Mouse (Mus musculus) midbrain, embryonic 16.5 days (tissue): ENCODE data around the gene Ankrd33. TPM values are rescaled to one million over a fixed set of nuclear protein-coding genes. Genes with fewer than 3 reads are reported as not detected.

Experiments
- polyA plus RNA-seq: library from polyadenylated mRNA; unstranded; fragments of >200 nt; fragmentation: Nextera tagmentation; extraction: Ambion mirVana; gene quantifications from 2 replicates; pipeline ENCODE4 v1.2.1, GENCODE M21; 2015

Gene Ankrd33
- polyA plus RNA-seq, 1 experiment from 2014 or later = not detected

Other genes with a start within 250 kb of the Ankrd33 start
- gene Scn8a, start 245.9 kb upstream of the Ankrd33 start, polyA plus RNA-seq = 18.1 and 24.4 TPM in 2 replicates
- gene Gm47841, start 68.4 kb upstream of the Ankrd33 start, polyA plus RNA-seq = not detected in 2 replicates
- gene Fignl2, start 37.2 kb upstream of the Ankrd33 start, polyA plus RNA-seq = 0.04 TPM in 1 of 2 replicates, not detected in the other
- 8.0 and 10.6 TPM in 2 replicates for gene Acvrl1, start 12.8 kb downstream of the Ankrd33 start, polyA plus RNA-seq
- gene Acvr1b, start 58.3 kb downstream of the Ankrd33 start, polyA plus RNA-seq = 22.1 and 24.5 TPM in 2 replicates
- gene Grasp, start 108.4 kb downstream of the Ankrd33 start, polyA plus RNA-seq = 0.95 and 1.1 TPM in 2 replicates
- gene Nr4a1, start 138.5 kb downstream of the Ankrd33 start, polyA plus RNA-seq = 5.0 and 6.4 TPM in 2 replicates
- 74.8 and 79.8 TPM in 2 replicates for gene Atg101, start 168.5 kb downstream of the Ankrd33 start, polyA plus RNA-seq
- gene 6030408B16Rik, start 177.5 kb downstream of the Ankrd33 start, polyA plus RNA-seq = 0.19 and 0.26 TPM in 2 replicates